Mouse (Mus musculus) lung, postnatal 10 days (tissue): Measurements from ENCODE around the gene Thy1.

Source experiments
- DNase-seq: peaks from one replicate; pipeline ENCODE4 v3.0.0; 2021

Gene Thy1

DNA sequence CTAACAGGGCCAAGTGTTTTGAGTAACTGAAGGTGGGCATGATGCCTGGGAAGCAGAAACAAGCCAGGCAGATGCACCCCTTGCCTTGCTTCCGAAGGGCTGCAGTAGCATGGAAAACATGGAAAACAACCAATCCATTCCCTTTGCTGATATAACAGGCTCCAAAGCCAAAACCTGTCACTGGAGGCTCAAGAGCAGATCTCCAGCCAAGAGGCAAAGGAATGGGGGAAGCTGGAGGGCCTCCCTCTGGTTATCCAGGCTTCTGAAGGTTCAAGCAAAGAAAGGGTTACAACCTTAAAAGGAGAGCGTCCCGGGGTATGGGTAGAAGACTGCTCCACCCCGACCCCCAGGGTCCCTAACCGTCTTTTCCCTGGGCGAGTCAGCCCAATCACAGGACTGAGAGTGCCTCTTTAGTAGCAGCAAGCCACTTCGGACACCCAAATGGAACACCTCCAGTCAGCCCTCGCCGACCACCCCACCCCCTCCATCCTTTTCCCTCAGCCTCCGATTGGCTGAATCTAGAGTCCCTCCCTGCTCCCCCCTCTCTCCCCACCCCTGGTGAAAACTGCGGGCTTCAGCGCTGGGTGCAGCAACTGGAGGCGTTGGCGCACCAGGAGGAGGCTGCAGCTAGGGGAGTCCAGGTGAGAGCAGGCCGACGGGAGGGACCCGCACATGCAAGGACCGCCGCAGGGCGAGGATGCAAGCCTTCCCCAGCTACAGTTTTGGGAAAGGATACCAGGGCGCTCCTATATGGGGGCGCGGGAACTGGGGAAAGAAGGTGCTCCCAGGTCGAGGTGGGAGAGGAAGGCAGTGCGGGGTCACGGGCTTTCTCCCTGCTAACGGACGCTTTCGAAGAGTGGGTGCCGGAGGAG, at the start of gene Thy1:
Gene Thy1 (plus strand): TSS at position 549 of the 872 bp plus-strand sequence.
- DNase-seq, result peak; percentile 63

DNA sequence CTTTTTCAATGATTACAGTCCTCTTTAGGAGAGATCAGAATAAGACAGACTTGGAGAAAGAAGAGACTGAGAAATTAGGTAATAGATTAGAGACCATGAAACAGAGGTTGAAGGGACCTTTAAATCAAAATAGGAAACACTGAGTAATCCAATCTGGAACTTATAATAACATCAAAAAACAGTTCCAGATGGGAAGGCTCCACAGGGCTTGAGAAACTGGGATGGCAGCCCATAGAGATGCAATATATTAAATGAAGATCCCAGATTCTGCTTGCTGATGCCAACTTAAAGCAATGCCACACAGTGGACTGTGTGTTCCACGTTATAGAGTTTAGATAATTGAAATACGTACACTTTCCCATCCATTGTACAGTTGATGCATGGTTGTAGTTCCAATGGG, 45.5 kb upstream of the Thy1 start:
- DNase-seq, result no peak

DNA sequence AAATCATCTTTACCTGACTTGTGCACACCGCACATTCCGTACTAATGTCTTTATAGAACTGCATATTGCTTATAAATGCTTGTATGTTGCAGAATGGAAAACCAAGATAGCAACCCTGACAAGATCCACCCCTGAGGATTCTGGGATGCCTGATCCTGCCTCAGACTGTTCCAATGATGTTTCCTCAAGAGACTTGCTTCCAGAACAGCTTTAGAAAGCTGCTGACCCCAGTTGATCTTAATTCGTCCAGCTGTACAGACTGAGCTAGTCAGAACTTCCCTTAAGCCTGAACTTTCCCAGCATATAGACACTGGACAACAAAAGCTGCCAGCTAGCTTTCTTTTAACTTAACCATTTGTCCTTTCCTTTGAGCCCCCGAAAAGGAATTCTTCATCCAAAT, 44.3 kb upstream of the Thy1 start:
- DNase-seq, result no peak

- no peak for DNase-seq
Measured at GRCm38 (mm10) chr9:44004362-44004761, 38.8 kb upstream of the Thy1 start.

GRCm38 (mm10) chr9:44005305-44005704, 37.9 kb upstream of the Thy1 start:
- no peak for DNase-seq

DNA sequence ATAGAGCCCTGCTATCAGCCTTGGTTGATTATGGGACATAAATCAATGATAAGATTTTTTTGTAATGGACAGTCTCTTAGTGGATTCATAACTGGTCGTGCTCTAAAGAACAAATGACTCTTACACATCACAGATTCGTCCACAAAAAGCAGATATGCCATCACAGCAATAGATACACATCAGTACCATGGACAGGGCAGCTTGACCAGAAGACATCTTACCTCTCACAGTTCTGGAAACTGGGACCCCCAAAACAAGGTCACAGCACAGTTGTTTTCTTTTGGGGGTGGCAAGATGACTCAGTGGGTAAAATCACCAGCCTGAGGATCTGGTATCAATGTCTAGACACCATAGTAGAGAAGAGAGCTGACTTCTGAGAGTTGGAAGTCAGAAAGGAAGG, 35.9 kb upstream of the Thy1 start:
- no peak for DNase-seq

GRCm38 (mm10) chr9:44007991-44008390, 35.2 kb upstream of the Thy1 start:
- DNase-seq, result no peak

DNA sequence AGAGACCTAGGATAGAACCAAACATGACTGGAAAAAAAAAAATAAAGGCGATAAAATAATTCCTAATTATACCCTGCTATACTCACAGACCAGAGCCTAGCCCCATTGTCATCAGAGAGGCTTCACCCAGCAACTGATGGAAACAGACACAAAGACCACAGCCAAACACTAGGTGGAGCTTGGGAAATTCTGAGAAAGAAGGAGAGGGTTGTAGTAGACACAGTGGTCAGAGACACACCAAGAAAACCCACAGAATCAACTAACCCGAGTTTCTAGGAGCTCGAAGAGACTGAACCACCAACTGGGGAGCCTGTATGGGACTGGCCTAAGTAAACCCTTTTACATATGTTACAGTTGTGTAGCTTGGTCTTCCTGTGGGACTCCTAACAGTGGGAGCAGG, 32.3 kb upstream of the Thy1 start:
- DNase-seq, result no peak

- DNase-seq, result no peak
Measured at GRCm38 (mm10) chr9:44011668-44012067, 31.5 kb upstream of the Thy1 start.

DNA sequence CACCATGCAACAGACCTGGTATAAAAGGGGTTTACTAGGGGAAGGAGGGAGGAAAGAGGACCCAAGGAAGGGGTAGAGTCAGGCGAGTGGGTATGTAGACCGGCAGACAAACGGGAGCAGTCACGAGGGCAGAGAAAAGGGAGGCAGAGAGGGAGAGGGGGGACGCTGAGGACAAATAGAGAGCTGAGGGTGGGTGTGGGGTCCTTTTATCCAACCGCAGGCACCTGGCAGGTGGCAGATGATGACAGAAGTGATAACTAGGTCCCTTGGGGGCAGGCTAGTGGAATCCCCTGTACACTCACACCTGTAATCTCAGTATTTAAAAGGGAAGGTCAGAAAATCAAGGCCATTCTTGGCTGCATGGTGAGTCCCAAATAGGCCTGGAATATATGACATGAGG, 31.0 kb upstream of the Thy1 start:
- DNase-seq, result no peak

DNA sequence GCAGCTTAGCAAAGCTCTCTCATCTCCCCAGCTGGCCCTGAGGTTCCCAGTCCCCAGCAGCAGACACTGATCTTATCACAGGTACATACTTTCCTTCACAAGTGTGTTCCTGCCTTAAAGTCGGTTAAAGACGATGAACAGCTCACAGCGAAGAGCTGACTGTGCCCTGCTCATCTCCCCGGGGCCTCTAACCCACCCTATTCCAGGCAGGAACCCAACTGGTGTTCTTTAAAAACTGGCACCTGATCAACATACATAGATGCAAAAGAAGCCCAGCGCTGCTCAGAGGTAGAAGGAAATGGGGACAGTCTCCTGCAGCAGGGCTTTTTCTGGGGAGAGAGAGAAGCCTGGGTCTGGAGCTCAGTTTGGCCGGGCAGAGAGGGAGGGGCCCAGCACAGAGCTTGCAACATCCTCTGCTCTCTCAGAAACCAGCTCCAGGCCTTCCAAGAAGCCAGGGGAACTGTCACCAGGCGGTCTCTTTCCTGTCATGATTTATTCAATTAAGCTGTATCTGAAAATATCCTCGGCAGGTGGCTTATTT, 30.4 kb upstream of the Thy1 start:
- DNase-seq, result peak; percentile 48

DNA sequence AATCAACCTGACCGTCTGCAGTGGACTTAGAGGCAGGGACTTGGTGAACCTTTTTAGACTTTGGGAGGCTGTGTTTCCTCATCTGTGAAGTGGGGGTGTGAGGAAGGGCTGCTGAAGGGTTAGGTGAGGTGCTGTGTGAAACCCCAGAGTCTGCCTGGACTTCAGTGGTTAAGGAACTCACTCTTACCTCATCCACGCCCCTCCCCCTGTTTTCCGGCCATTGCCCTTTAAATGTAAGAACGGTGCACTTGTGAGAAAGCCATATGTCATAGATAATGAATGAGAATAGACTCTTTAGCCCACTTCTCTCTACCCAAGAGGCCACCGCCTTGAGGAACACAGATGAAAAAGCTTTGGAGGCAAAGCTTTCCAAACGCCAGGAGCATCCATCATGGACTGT, 29.4 kb upstream of the Thy1 start:
- no peak for DNase-seq

- peak; percentile 36 for DNase-seq
Measured at GRCm38 (mm10) chr9:44016304-44016703, 26.9 kb upstream of the Thy1 start.

DNA sequence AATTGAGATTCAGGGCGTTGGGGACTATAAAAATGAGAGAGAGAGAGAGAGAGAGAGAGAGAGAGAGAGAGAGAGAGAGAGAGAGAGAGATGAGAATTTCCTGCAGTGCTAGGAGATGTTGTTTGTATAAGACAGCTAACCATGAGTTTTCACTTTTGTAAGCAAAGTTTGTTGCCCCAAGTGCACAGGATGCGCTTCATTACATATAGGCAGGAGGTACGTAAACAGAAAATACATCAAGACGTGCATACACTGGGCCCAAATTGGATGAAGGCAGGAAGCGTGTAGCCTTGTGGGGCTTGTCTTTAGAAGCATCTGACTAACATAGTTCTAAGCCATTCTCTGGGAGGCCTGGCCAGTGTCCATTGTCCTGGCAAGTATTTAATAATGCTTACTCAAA, 25.3 kb upstream of the Thy1 start:
- DNase-seq, result no peak

- DNase-seq, result no peak
Measured at GRCm38 (mm10) chr9:44020001-44020400, 23.2 kb upstream of the Thy1 start.

DNA sequence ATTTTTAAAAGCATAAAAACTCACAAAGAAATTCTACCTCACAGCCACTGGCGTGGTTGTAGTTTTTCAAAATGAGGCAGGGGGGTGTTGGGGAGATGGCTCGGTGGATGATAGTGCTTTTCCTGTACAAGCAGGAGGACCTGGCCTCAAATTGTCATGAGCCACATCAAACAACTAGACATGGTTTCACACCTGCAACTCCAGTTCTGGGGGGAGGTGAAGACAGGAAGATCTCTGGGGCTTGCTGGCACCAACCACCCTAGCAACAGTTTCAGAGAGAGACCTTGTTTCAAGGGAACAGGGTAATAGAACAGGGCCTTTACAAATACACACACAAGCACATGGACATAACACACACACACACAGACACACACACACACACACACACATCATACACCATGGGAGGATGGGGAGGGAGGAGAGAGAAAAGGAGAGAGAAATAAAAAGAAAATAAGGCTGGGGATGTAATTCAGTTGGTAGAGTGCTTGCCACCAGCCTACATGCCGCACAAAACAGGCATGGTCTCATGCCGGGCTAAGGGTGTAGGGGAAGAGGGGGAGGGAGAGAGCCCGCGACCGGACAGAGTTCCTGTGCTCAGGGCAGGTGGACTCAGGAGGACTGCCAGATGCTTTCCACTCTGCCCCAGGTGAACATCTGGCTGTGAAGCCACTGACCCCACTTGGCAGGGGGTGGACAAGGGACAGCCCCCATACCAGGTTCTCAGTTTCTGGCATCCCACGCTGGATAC, 20.9 kb upstream of the Thy1 start:
- DNase-seq, result no peak

DNA sequence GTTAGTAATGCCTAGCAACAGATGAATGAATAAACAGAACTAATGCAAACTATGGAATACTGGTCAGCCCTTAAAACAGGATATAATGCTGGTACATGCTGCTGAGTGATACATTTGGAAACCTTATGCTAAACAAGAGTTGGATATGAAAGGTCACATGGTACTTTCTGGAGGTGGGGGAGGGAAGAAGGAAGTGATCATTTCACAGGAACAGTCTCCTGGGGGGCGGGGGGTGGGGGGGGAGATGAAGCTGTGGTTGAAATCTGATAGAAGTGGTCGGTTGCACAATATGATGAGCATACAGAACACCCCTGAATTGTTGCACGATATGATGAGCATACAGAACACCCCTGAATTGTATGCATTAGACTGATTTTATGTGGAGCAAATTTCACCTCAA, 19.1 kb upstream of the Thy1 start:
- no peak for DNase-seq

- peak; percentile 17 for DNase-seq
Measured at GRCm38 (mm10) chr9:44029580-44030236, 13.5 kb upstream of the Thy1 start.

DNA sequence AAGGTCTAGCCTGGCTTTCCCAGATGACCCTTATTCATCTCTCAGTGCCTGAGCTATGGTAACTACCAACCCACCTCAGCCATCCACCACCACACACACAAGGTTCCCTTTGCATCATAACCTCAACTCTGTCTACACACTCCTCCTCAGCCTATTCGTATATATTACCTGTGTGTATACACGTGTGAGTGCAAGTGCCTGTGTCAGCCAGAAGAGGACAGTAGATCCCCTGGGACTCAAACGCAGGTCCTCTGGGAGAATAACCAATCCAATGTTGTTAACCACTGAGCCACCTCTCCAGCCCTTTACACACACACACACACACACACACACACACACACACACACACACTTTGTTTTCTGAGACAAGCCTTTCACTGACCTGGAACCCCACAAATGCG, 12.5 kb upstream of the Thy1 start:
- DNase-seq, result no peak

DNA sequence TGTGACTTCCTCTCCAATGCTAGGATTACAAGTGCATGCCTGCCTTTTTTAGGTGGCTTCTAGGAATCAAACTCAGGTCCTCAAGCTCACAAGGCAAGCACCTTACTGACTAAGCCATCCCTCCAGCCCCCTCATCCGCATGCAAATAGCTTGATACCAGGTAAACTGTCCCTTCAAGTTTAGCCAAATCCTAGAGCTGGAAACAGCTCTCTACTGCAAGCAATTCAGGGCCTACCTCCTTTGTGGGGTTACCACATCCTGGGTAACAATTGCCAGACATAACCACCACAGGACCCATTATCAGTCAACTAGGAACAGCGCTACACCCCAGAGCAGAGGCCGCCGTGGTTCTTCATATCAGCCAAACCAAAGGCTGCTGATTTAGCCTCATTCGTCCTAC, 12.1 kb upstream of the Thy1 start:
- no peak for DNase-seq

GRCm38 (mm10) chr9:44031946-44032345, 11.2 kb upstream of the Thy1 start:
- DNase-seq, result no peak

GRCm38 (mm10) chr9:44033317-44033716, 9.9 kb upstream of the Thy1 start:
- no peak for DNase-seq

GRCm38 (mm10) chr9:44033957-44034727, 9.0 kb upstream of the Thy1 start:
- DNase-seq, result no peak
